Mouse (Mus musculus) intestine, embryonic 14.5 days (tissue): ENCODE results near the gene Plxdc1. TPM values are rescaled to one million over a fixed set of nuclear protein-coding genes. Genes with fewer than 3 reads are reported as not detected.

ENCODE experiments used
- ATAC-seq: fragments of 200-750 bp; cut with Nextera tagmentation; replicated peaks from 2 replicates; pipeline ENCODE4 v1.8.0; 2017; ENCODE audit warnings: low read depth, moderate number of reproducible peaks, moderate TSS enrichment, moderate library complexity; ENCODE audit not compliant: low FRiP score, low TSS enrichment
- DNase-seq: peaks from one replicate; pipeline ENCODE4 v3.0.0-alpha.2; 2018; ENCODE audit warnings: low spot score
- H3K27ac ChIP-seq: fragments of 300-500 bp; sonication (generic); 2 replicates; pipeline ENCODE4 v1.5.1; 2014; ENCODE audit warnings: low read depth, mild to moderate bottlenecking, control low read depth
- H3K27me3 ChIP-seq: fragments of 300-500 bp; sonication (generic); replicated peaks from 2 replicates; pipeline ENCODE4 v1.6.1; 2014; ENCODE audit warnings: low read length, control low read depth; ENCODE audit not compliant: control insufficient read depth, insufficient read depth
- H3K36me3 ChIP-seq: fragments of 300-500 bp; sonication (generic); 2 replicates; pipeline ENCODE4 v1.6.1; 2014; ENCODE audit warnings: low read length, control low read depth; ENCODE audit not compliant: control insufficient read depth, insufficient read depth
- H3K4me1 ChIP-seq: fragments of 300-500 bp; sonication (generic); replicated peaks from 2 replicates; pipeline ENCODE4 v1.6.1; 2014; ENCODE audit warnings: low read length, control low read depth, mixed read lengths; ENCODE audit not compliant: control insufficient read depth, insufficient read depth
- H3K4me2 ChIP-seq: fragments of 300-500 bp; sonication (generic); 2 replicates; pipeline ENCODE4 v1.6.1; 2014; ENCODE audit warnings: low read length
- H3K4me3 ChIP-seq: fragments of 300-500 bp; sonication (generic); 2 replicates; pipeline ENCODE4 v1.5.1; 2014; ENCODE audit warnings: low read depth, low read length, control low read depth, mixed read lengths
- H3K9ac ChIP-seq: fragments of 300-500 bp; sonication (generic); 2 replicates; pipeline ENCODE4 v1.6.1; 2014; ENCODE audit warnings: mild to moderate bottlenecking, low read length
- H3K9me3 ChIP-seq: fragments of 300-500 bp; sonication (generic); 2 replicates; pipeline ENCODE4 v1.6.1; 2016; ENCODE audit warnings: low read length, control low read depth; ENCODE audit not compliant: control insufficient read depth
- WGBS: fragments of 180-500 bp; shearing (Covaris S2); extraction: QIAGEN DNeasy Blood & Tissue Kit; methylation state at CpG from one replicate; pipeline ENCODE4 v1.1.7; 2014; 5-methylcytosine and 5-hydroxymethylcytosine counted together
- microRNA-seq: library from miRNA; unstranded; fragments of <30 nt; microRNA quantifications from one replicate; pipeline ENCODE4, GENCODE M21; 2016
- polyA plus RNA-seq: library from polyadenylated mRNA; unstranded; fragments of >200 nt; fragmentation: Nextera tagmentation; extraction: Ambion mirVana; gene quantifications from 2 replicates; pipeline ENCODE4 v1.2.1, GENCODE M21; 2014

The Plxdc1 gene
- polyA plus RNA-seq, 1 experiment from 2014 or later = 0.30 TPM

GRCm38 (mm10) chr11:97877341-97877740 is 108.9 kb downstream of the Plxdc1 start:
- Histone ChIP-seq H3K4me3 (no peak overlapping the region), H3K9me3 (no peaks in the 10 kb centered on the region), H3K4me2 (no peak overlapping the region), H3K36me3 (no peaks in the 10 kb centered on the region), H3K27me3 (no peaks in the 10 kb centered on the region), H3K27ac (no peak overlapping the region), H3K9ac (no peak overlapping the region), H3K4me1 (no peaks in the 10 kb centered on the region)
- ATAC-seq = no peak
- DNase-seq = no peak
- 55% methylated on average over 2 of the region's 2 CpGs for WGBS

GRCm38 (mm10) chr11:97874396-97874795 is 111.8 kb downstream of the Plxdc1 start:
- 74% methylated on average over 1 of the region's 1 CpGs for WGBS
- no peaks in the 10 kb centered on the region for H3K9me3 ChIP-seq
- ATAC-seq (no peak), DNase-seq (no peak)
- H3K27me3 ChIP-seq = no peaks in the 10 kb centered on the region
- H3K4me1 ChIP-seq = no peaks in the 10 kb centered on the region
- H3K4me3 ChIP-seq = no peak overlapping the region
- H3K27ac ChIP-seq = no peak overlapping the region
- H3K9ac ChIP-seq = no peak overlapping the region
- no peak overlapping the region for H3K4me2 ChIP-seq
- no peaks in the 10 kb centered on the region for H3K36me3 ChIP-seq

Small RNA genes within 50 kb of the gene (microRNA-seq; reads per million reads assigned to microRNA genes)
- not detected for gene Gm22461
- gene Gm27597 = not detected

Other genes starting within 250 kb of the Plxdc1 start
- 1.7 and 1.9 TPM in 2 replicates for gene Pip4k2b, start 241.7 kb downstream of the Plxdc1 start, polyA plus RNA-seq
- 10.5 and 11.8 TPM in 2 replicates for gene Cwc25, start 219.9 kb downstream of the Plxdc1 start, polyA plus RNA-seq
- gene 1700001P01Rik, start 210.5 kb downstream of the Plxdc1 start, polyA plus RNA-seq = 0.31 TPM in 2 replicates
- 752 and 786 TPM in 2 replicates for gene Rpl23, start 204.0 kb downstream of the Plxdc1 start, polyA plus RNA-seq
- gene Lasp1, start 187.4 kb downstream of the Plxdc1 start, polyA plus RNA-seq = 85.1 and 88.6 TPM in 2 replicates
- gene B230217C12Rik, start 145.7 kb downstream of the Plxdc1 start, polyA plus RNA-seq = 8.1 and 9.5 TPM in 2 replicates
- gene Fbxo47, start 102.3 kb downstream of the Plxdc1 start, polyA plus RNA-seq = 0.39 and 0.54 TPM in 2 replicates
- 9.6 and 13.8 TPM in 2 replicates for gene Arl5c, start 9.7 kb upstream of the Plxdc1 start, polyA plus RNA-seq
- gene Cacnb1, start 36.6 kb upstream of the Plxdc1 start, polyA plus RNA-seq = 7.5 and 8.0 TPM in 2 replicates
- gene Rpl19, start 40.3 kb upstream of the Plxdc1 start, polyA plus RNA-seq = 1,242 TPM in 2 replicates
- gene Stac2, start 67.0 kb upstream of the Plxdc1 start, polyA plus RNA-seq = 0.35 and 0.43 TPM in 2 replicates
- gene Fbxl20, start 164.0 kb upstream of the Plxdc1 start, polyA plus RNA-seq = 13.0 and 15.5 TPM in 2 replicates
- gene Med1, start 206.8 kb upstream of the Plxdc1 start, polyA plus RNA-seq = 57.1 and 63.2 TPM in 2 replicates
- gene Cdk12, start 216.6 kb upstream of the Plxdc1 start, polyA plus RNA-seq = 13.9 and 14.3 TPM in 2 replicates